In genomic region chr2:120567798-120568320, GRCm38 (mm10) we compare ENCODE assay signal across 8 mouse cellular contexts. TPM values are rescaled to one million over a fixed set of nuclear protein-coding genes. Genes with fewer than 3 reads are reported as not detected.
DNase-seq lines count a peak whose midpoint lies in the region; ATAC-seq lines count a peak whose summit lies in the region.

No protein-coding gene starts in this region.

- DNase-seq in frontal cortex, adult 2 months (ENCODE audit: extremely low spot score in 1 of 2, low spot score in 1 of 2) = no peak
- DNase-seq in cerebellum, postnatal 36 days = no peak
- DNase-seq in gastrocnemius, adult 8-10 months (ENCODE audit: low spot score in 2 of 2) = no peak

- H3K4me3 ChIP-seq in forebrain, embryonic 15.5 days = peak overlapping the region; percentile 73
- H3K4me3 ChIP-seq in liver, embryonic 16.5 days (ENCODE audit: low read depth, low read length) = peak overlapping the region; percentile 85

- H3K4me2 ChIP-seq in forebrain, embryonic 15.5 days (replicated peaks) = peak overlapping the region; percentile 83
- peak overlapping the region; percentile 92 for H3K4me2 ChIP-seq in liver, embryonic 16.5 days (ENCODE audit: low read depth, low read length)

- peak; percentile 54 for ATAC-seq in frontal cortex, adult (ENCODE audit: low TSS enrichment)
- ATAC-seq in CD4-positive, CD25-positive, alpha-beta regulatory T cell, adult 4 months = peak; percentile 35
- ATAC-seq in forebrain, embryonic 15.5 days (replicated peaks) = peak; percentile 54
- ATAC-seq in liver, embryonic 16.5 days (ENCODE audit: low read depth) = peak; percentile 63
- ATAC-seq in inflammation-experienced regulatory T-cells, adult 6 months = no peak

- H3K9me3 ChIP-seq in forebrain, embryonic 15.5 days = no peaks in the 10 kb centered on the region
- no peaks in the 10 kb centered on the region for H3K9me3 ChIP-seq in liver, embryonic 16.5 days (replicated peaks; ENCODE audit: control insufficient read depth, low read length)

- H3K9ac ChIP-seq in forebrain, embryonic 15.5 days (replicated peaks) = peak overlapping the region; percentile 82
- peak overlapping the region; percentile 86 for H3K9ac ChIP-seq in liver, embryonic 16.5 days (ENCODE audit: low read depth, low read length)

- H3K27me3 ChIP-seq in forebrain, embryonic 15.5 days = no peaks in the 10 kb centered on the region
- no peaks in the 10 kb centered on the region for H3K27me3 ChIP-seq in liver, embryonic 16.5 days (ENCODE audit: control insufficient read depth, insufficient read depth, low read depth, low read length)

- H3K4me1 ChIP-seq in forebrain, embryonic 15.5 days = peaks cover 27% of the 10 kb centered on the region
- H3K4me1 ChIP-seq in liver, embryonic 16.5 days (ENCODE audit: control insufficient read depth, low read depth, low read length) = peaks cover 26% of the 10 kb centered on the region

- H3K36me3 ChIP-seq in forebrain, embryonic 15.5 days = 0 out of 2 replicates have a peak, but pooled peaks cover 4% of the 10 kb centered on the region
- no peaks in the 10 kb centered on the region for H3K36me3 ChIP-seq in liver, embryonic 16.5 days (ENCODE audit: control insufficient read depth, insufficient read depth)

- peak overlapping the region; percentile 44; the same call in 1 of the 2 replicates for H3K27ac ChIP-seq in forebrain, embryonic 15.5 days (replicated peaks)
- H3K27ac ChIP-seq in liver, embryonic 16.5 days (ENCODE audit: low read length) = peak overlapping the region; percentile 85

- under 1% methylated on average over 22 of the region's 22 CpGs for WGBS in forebrain, embryonic 15.5 days
- under 1% methylated on average over 22 of the region's 22 CpGs for WGBS in liver, embryonic 16.5 days (ENCODE audit: insufficient replicate concordance)

RNA-seq across cellular contexts. Expression of gene Snap23, which starts 0.4 kb away (rescaled TPM):
- polyA plus RNA-seq in frontal cortex, adult 2 months (2012; rRNA removed) = 19.7 and 21.8 TPM in 2 replicates
- 10 to 100 TPM; 51.9 to 61.8 TPM for polyA plus RNA-seq in CD4-positive, CD25-positive, alpha-beta regulatory T cell, adult 4 months (2017; shearing (Covaris generic))
- 17.3 and 19.6 TPM in 2 replicates for polyA plus RNA-seq in forebrain, embryonic 15.5 days (2015; fragmentation: Nextera tagmentation; extraction: Ambion mirVana)
- polyA plus RNA-seq in liver, embryonic 16.5 days (2015; fragmentation: Nextera tagmentation; extraction: Ambion mirVana) = 24.2 and 27.1 TPM in 2 replicates
- 10 to 100 TPM; 54.6 to 67.1 (median 58.2) TPM for polyA plus RNA-seq in inflammation-experienced regulatory T-cells, adult 6 months (2017; shearing (Covaris generic))
- total RNA-seq in gastrocnemius, adult 8-10 months (2022) = 10 to 100 TPM; 40.5 to 52.2 (median 44.5) TPM

RNA-seq across cellular contexts. Expression of gene Zfp106, which starts 4.2 kb away (rescaled TPM):
- polyA plus RNA-seq in frontal cortex, adult 2 months (2012; rRNA removed) = 73.3 and 79.9 TPM in 2 replicates
- polyA plus RNA-seq in CD4-positive, CD25-positive, alpha-beta regulatory T cell, adult 4 months (2017; shearing (Covaris generic)) = 10 to 100 TPM; 20.9 to 26.0 TPM
- 47.8 and 50.8 TPM in 2 replicates for polyA plus RNA-seq in forebrain, embryonic 15.5 days (2015; fragmentation: Nextera tagmentation; extraction: Ambion mirVana)
- polyA plus RNA-seq in liver, embryonic 16.5 days (2015; fragmentation: Nextera tagmentation; extraction: Ambion mirVana) = 15.2 and 15.6 TPM in 2 replicates
- polyA plus RNA-seq in inflammation-experienced regulatory T-cells, adult 6 months (2017; shearing (Covaris generic)) = 10 to 100 TPM; 23.8 to 29.5 (median 28.5) TPM
- 100 to 1,000 TPM; 643 to 705 (median 689) TPM for total RNA-seq in gastrocnemius, adult 8-10 months (2022)

RNA-seq across cellular contexts. Expression of gene Haus2, which starts 41.3 kb away (rescaled TPM):
- polyA plus RNA-seq in frontal cortex, adult 2 months (2012; rRNA removed) = 14.9 and 17.1 TPM in 2 replicates
- 10 to 100 TPM; 14.1 to 22.1 TPM for polyA plus RNA-seq in CD4-positive, CD25-positive, alpha-beta regulatory T cell, adult 4 months (2017; shearing (Covaris generic))
- 29.5 and 30.5 TPM in 2 replicates for polyA plus RNA-seq in forebrain, embryonic 15.5 days (2015; fragmentation: Nextera tagmentation; extraction: Ambion mirVana)
- polyA plus RNA-seq in liver, embryonic 16.5 days (2015; fragmentation: Nextera tagmentation; extraction: Ambion mirVana) = 9.1 and 9.7 TPM in 2 replicates
- 10 to 100 TPM; 15.6 to 19.5 (median 18.0) TPM for polyA plus RNA-seq in inflammation-experienced regulatory T-cells, adult 6 months (2017; shearing (Covaris generic))
- total RNA-seq in gastrocnemius, adult 8-10 months (2022) = 1 to 10 TPM; 6.6 to 9.5 (median 7.1) TPM

RNA-seq across cellular contexts. Expression of gene Lrrc57, which starts 41.5 kb away (rescaled TPM):
- 35.1 and 35.7 TPM in 2 replicates for polyA plus RNA-seq in frontal cortex, adult 2 months (2012; rRNA removed)
- 10 to 100 TPM; 33.0 to 37.2 TPM for polyA plus RNA-seq in CD4-positive, CD25-positive, alpha-beta regulatory T cell, adult 4 months (2017; shearing (Covaris generic))
- 37.6 and 38.7 TPM in 2 replicates for polyA plus RNA-seq in forebrain, embryonic 15.5 days (2015; fragmentation: Nextera tagmentation; extraction: Ambion mirVana)
- polyA plus RNA-seq in liver, embryonic 16.5 days (2015; fragmentation: Nextera tagmentation; extraction: Ambion mirVana) = 11.4 and 12.7 TPM in 2 replicates
- polyA plus RNA-seq in inflammation-experienced regulatory T-cells, adult 6 months (2017; shearing (Covaris generic)) = 10 to 100 TPM; 30.6 to 33.5 (median 33.4) TPM
- 10 to 100 TPM; 11.6 to 14.0 (median 11.9) TPM for total RNA-seq in gastrocnemius, adult 8-10 months (2022)
